Mouse (Mus musculus): ENCODE measurements at regions not wholly inside any gene's neighbourhood (a gene's known extent, or its start where the extent isn't known, plus 50 kb on each side); places are given as distances from the start of the nearest gene placed in this dataset.

- Histone ChIP-seq H3K36me3 (ENCODE audit: insufficient read depth) (no peaks in the 10 kb centered on the region), H3K27me3 (ENCODE audit: insufficient read depth, low read length) (no peaks in the 10 kb centered on the region), H3K9ac (no peak overlapping the region), H3K27ac (ENCODE audit: low read depth) (no peak overlapping the region), H3K4me1 (ENCODE audit: insufficient read depth) (no peaks in the 10 kb centered on the region), H3K4me2 (no peak overlapping the region), H3K4me3 (ENCODE audit: low read depth, low read length) (no peak overlapping the region), H3K9me3 (ENCODE audit: low read depth, low read length) (no peaks in the 10 kb centered on the region)
- 56% methylated on average over 4 of the region's 4 CpGs for WGBS
- DNase-seq = no peak
- ATAC-seq (ENCODE audit: insufficient read depth) = no peak
- TF ChIP-seq CTCF (IDR thresholded peaks at IDR 0.05; ENCODE audit: low read depth) = no peak
Observed at GRCm38 (mm10) chr13:37718364-37718763, 59.8 kb upstream of the Rreb1 start.
